Mouse (Mus musculus) MEL (cell line): Measurements from ENCODE around the gene Elavl1. TPM values are rescaled to one million over a fixed set of nuclear protein-coding genes. Genes with fewer than 3 reads are reported as not detected.

Experiments used
- DNase-seq: peaks from one replicate; pipeline ENCODE4 v3.0.0; 2011; ENCODE audit warnings: low read depth, low spot score
- H3K27ac ChIP-seq: 2 replicates; pipeline ENCODE4 v1.5.1; 2012; ENCODE audit warnings: low read depth, mild to moderate bottlenecking, control low read depth, low read length, moderate library complexity; ENCODE audit not compliant: control insufficient read depth
- H3K27me3 ChIP-seq, 2 experiments: fragments of 150-350 bp in 1 of 2; sonication (generic) in 1 of 2; 2 replicates each; pipeline ENCODE4 v1.6.1; 2012; ENCODE audit warnings: low read length in 2 of 2, mild to moderate bottlenecking in 2 of 2, improper control_type of control experiment in 1 of 2, moderate library complexity in 1 of 2; ENCODE audit not compliant: insufficient read depth in 2 of 2, control insufficient read depth in 1 of 2
- H3K36me3 ChIP-seq, 2 experiments: 2 replicates each; pipeline ENCODE4 v1.6.1; 2012 to 2014; ENCODE audit warnings: low read length in 2 of 2, improper control_type of control experiment in 1 of 2, inconsistent platforms in 1 of 2, mild to moderate bottlenecking in 1 of 2; ENCODE audit not compliant: insufficient read depth in 2 of 2, control insufficient read depth in 1 of 2
- H3K4me1 ChIP-seq, 2 experiments: fragments of 150-350 bp in 1 of 2; sonication (generic) in 1 of 2; 2 replicates each; pipeline ENCODE4 v1.6.1; 2012; ENCODE audit warnings: low read length in 2 of 2, improper control_type of control experiment in 1 of 2, mild to moderate bottlenecking in 1 of 2; ENCODE audit not compliant: insufficient read depth in 2 of 2, control insufficient read depth in 1 of 2
- H3K4me3 ChIP-seq, 2 experiments: fragments of 150-350 bp in 1 of 2; sonication (generic) in 1 of 2; 2 replicates each; pipeline ENCODE4 v1.5.1; 2012; ENCODE audit warnings: low read depth in 2 of 2, low read length in 2 of 2, mild to moderate bottlenecking in 2 of 2, moderate library complexity in 2 of 2, control low read depth in 1 of 2, improper control_type of control experiment in 1 of 2; ENCODE audit not compliant: control insufficient read depth in 1 of 2, insufficient read depth in 1 of 2
- H3K79me2 ChIP-seq: 2 replicates; pipeline ENCODE4 v1.6.1; 2012; ENCODE audit warnings: mild to moderate bottlenecking, low read length, moderate library complexity; ENCODE audit not compliant: control insufficient read depth, poor library complexity, insufficient read depth
- H3K9ac ChIP-seq: 2 replicates; pipeline ENCODE4 v1.6.1; 2012; ENCODE audit warnings: low read depth, mild to moderate bottlenecking, control low read depth, low read length, moderate library complexity; ENCODE audit not compliant: control insufficient read depth, poor library complexity, severe bottlenecking
- H3K9me3 ChIP-seq: fragments of 150-350 bp; sonication (generic); replicated peaks from 2 replicates; pipeline ENCODE4 v1.6.1; 2012; ENCODE audit warnings: mild to moderate bottlenecking, low read length, improper control_type of control experiment, moderate library complexity; ENCODE audit not compliant: insufficient read depth
- BHLHE40 ChIP-seq: IDR thresholded peaks from 2 replicates; pipeline ENCODE4 v1.6.1; 2012; ENCODE audit warnings: low read depth, mild to moderate bottlenecking, inconsistent platforms, low read length, improper control_type of control experiment, borderline replicate concordance
- CHD1 ChIP-seq: IDR thresholded peaks from 2 replicates; pipeline ENCODE4 v1.6.1; 2012; ENCODE audit warnings: low read depth, mild to moderate bottlenecking, inconsistent platforms, low read length, improper control_type of control experiment
- CHD2 ChIP-seq: IDR thresholded peaks from 2 replicates; pipeline ENCODE4 v1.6.1; 2011; ENCODE audit warnings: low read length, improper control_type of control experiment
- CTCF ChIP-seq, 3 experiments: IDR thresholded peaks in 2 of 3; conservative IDR thresholded peaks in 1 of 3; 2 replicates each; pipeline ENCODE4 v1.5.1; 2011 to 2012; ENCODE audit warnings: low read length in 3 of 3, low read depth in 2 of 3, mild to moderate bottlenecking in 2 of 3, improper control_type of control experiment in 1 of 3, inconsistent platforms in 1 of 3, mixed read lengths in 1 of 3, moderate library complexity in 1 of 3; ENCODE audit not compliant: control insufficient read depth in 1 of 3, insufficient read depth in 1 of 3, poor library complexity in 1 of 3, severe bottlenecking in 1 of 3
- E2F4 ChIP-seq: IDR thresholded peaks from 2 replicates; pipeline ENCODE4 v1.6.1; 2011; ENCODE audit warnings: low read depth, low read length, improper control_type of control experiment, borderline replicate concordance
- ELF1 ChIP-seq: IDR thresholded peaks from 2 replicates; pipeline ENCODE4 v1.6.1; 2014; ENCODE audit warnings: low read depth, mild to moderate bottlenecking, inconsistent platforms, low read length, improper control_type of control experiment, moderate library complexity
- EP300 ChIP-seq, 2 experiments: IDR thresholded peaks; 2 replicates each; pipeline ENCODE4 v1.6.1; 2011; ENCODE audit warnings: improper control_type of control experiment in 2 of 2, low read length in 2 of 2, low read depth in 1 of 2, mild to moderate bottlenecking in 1 of 2
- GABPA ChIP-seq: IDR thresholded peaks from 2 replicates; pipeline ENCODE4 v1.6.1; 2012; ENCODE audit warnings: low read depth, mild to moderate bottlenecking, inconsistent platforms, low read length, improper control_type of control experiment, moderate library complexity
- GATA1 ChIP-seq: IDR thresholded peaks from 2 replicates; pipeline ENCODE4 v1.6.1; 2011; ENCODE audit warnings: low read depth, low read length, improper control_type of control experiment
- HCFC1 ChIP-seq: IDR thresholded peaks from 2 replicates; pipeline ENCODE4 v1.6.1; 2012; ENCODE audit warnings: low read depth, mild to moderate bottlenecking, inconsistent platforms, low read length, improper control_type of control experiment, moderate library complexity
- MAFK ChIP-seq: IDR thresholded peaks from 2 replicates; pipeline ENCODE4 v1.6.1; 2011; ENCODE audit warnings: low read depth, mild to moderate bottlenecking, low read length, improper control_type of control experiment, borderline replicate concordance
- MAX ChIP-seq: IDR thresholded peaks from 2 replicates; pipeline ENCODE4 v1.6.1; 2011; ENCODE audit warnings: low read length, improper control_type of control experiment
- MAZ ChIP-seq: IDR thresholded peaks from 2 replicates; pipeline ENCODE4 v1.6.1; 2012; ENCODE audit warnings: low read depth, mild to moderate bottlenecking, inconsistent platforms, low read length, improper control_type of control experiment
- MXI1 ChIP-seq: IDR thresholded peaks from 2 replicates; pipeline ENCODE4 v1.6.1; 2011; ENCODE audit warnings: mild to moderate bottlenecking, low read depth, low read length, improper control_type of control experiment
- MYB ChIP-seq: IDR thresholded peaks from 2 replicates; pipeline ENCODE4 v1.6.1; 2011; ENCODE audit warnings: mild to moderate bottlenecking, low read depth, low read length, improper control_type of control experiment
- NRF1 ChIP-seq: IDR thresholded peaks from 2 replicates; pipeline ENCODE4 v1.6.1; 2014; ENCODE audit warnings: low read depth, mild to moderate bottlenecking, inconsistent platforms, low read length, improper control_type of control experiment, moderate library complexity; ENCODE audit not compliant: poor library complexity, insufficient read depth, severe bottlenecking
- RAD21 ChIP-seq: IDR thresholded peaks from 2 replicates; pipeline ENCODE4 v1.6.1; 2011; ENCODE audit warnings: mild to moderate bottlenecking, low read depth, low read length, improper control_type of control experiment
- SIN3A ChIP-seq: IDR thresholded peaks from 2 replicates; pipeline ENCODE4 v1.6.1; 2012; ENCODE audit warnings: low read length, improper control_type of control experiment, inconsistent platforms
- SMC3 ChIP-seq: IDR thresholded peaks from 2 replicates; pipeline ENCODE4 v1.6.1; 2011; ENCODE audit warnings: low read depth, low read length, improper control_type of control experiment
- TBP ChIP-seq: IDR thresholded peaks from 2 replicates; pipeline ENCODE4 v1.8.0; 2011; ENCODE audit warnings: low read depth, low read length, improper control_type of control experiment
- ZC3H11A ChIP-seq: IDR thresholded peaks from 2 replicates; pipeline ENCODE4 v1.6.1; 2012; ENCODE audit warnings: low read depth, mild to moderate bottlenecking, inconsistent platforms, low read length, improper control_type of control experiment
- polyA plus RNA-seq, 2 experiments: library from polyadenylated mRNA; stranded (reverse) in 1 of 2; unstranded in 1 of 2; fragments of >175 nt in 1 of 2; fragments of >200 nt in 1 of 2; gene quantifications; 2 replicates each; pipeline versions ENCODE4 v1.2.1 to v1.2.4; 2012; ENCODE audit warnings: low replicate concordance in 2 of 2, low read depth in 1 of 2; ENCODE audit not compliant: insufficient read length in 2 of 2, insufficient read depth in 1 of 2, missing spikeins in 1 of 2
- total RNA-seq: library from RNA; depleted of rRNA; stranded (reverse); fragments of 300-350 nt; gene quantifications from 2 replicates; pipeline ENCODE4 v1.2.3, GENCODE M21; 2012

Elavl1 gene
- total and polyA plus RNA-seq, 3 experiments, result 64.2 to 77.4 TPM; not detected in 1

- no peak for TF ChIP-seq E2F4
- TF ChIP-seq GATA1, result no peak
- peak; percentile 54 for TF ChIP-seq SMC3
- TF ChIP-seq HCFC1, result no peak
- no peak for TF ChIP-seq MXI1
- TF ChIP-seq CHD1, result no peak
- TF ChIP-seq ELF1, result no peak
- no peak for TF ChIP-seq MAFK
- TF ChIP-seq CHD2, result no peak
- TF ChIP-seq GABPA, result no peak
- no peak for TF ChIP-seq ZC3H11A
- TF ChIP-seq BHLHE40, result no peak
- TF ChIP-seq EP300 (IDR thresholded peaks at IDR 0.05; ENCODE audit: low read depth in 1 of 2, low read length in 2 of 2), result no peak
- peak; percentile 24 for TF ChIP-seq RAD21
- TF ChIP-seq TBP, result no peak
- no peak for TF ChIP-seq MAZ
- TF ChIP-seq SIN3A, result no peak
- peak; percentile 8 to 45 (median 35); a peak in 4 of 6 replicates for TF ChIP-seq CTCF (IDR thresholded peaks at IDR 0.05 in 2 of 3, conservative IDR thresholded peaks at IDR 0.05 in 1 of 3; ENCODE audit: control insufficient read depth in 1 of 3, insufficient read depth in 1 of 3, low read depth in 2 of 3, low read length in 3 of 3, poor library complexity in 1 of 3, severe bottlenecking in 1 of 3)
- TF ChIP-seq MYB, result no peak
- TF ChIP-seq NRF1, result no peak
- no peak for TF ChIP-seq MAX
- Histone ChIP-seq H3K27me3 (no peaks in the 10 kb centered on the region), H3K4me1 (peaks cover 0 to 20% of the 10 kb centered on the region in 2 experiments; a peak in 2 of 4 replicates), H3K9ac (peak overlapping the region; percentile 95), H3K36me3 (peaks cover 0 to 6% of the 10 kb centered on the region in 2 experiments; a peak in 2 of 4 replicates), H3K79me2 (peaks cover 1% of the 10 kb centered on the region), H3K27ac (no peak overlapping the region), H3K9me3 (no peaks in the 10 kb centered on the region), H3K4me3 (peak overlapping the region; percentile 73 to 83)
- DNase-seq, result peak; percentile 62
Observed at GRCm38 (mm10) chr8:4254001-4254400, 71.2 kb downstream of the Elavl1 start.
